Mouse (Mus musculus) liver, postnatal 0 days (tissue): ENCODE measurements around the gene Bicra.

Experiments
- CTCF ChIP-seq: sonication (generic); IDR thresholded peaks from 2 replicates; pipeline ENCODE4 v1.5.1; 2016; ENCODE audit warnings: antibody characterized with exemption, low read depth
- EP300 ChIP-seq: IDR thresholded peaks from 2 replicates; pipeline ENCODE4 v1.6.1; 2016; ENCODE audit warnings: antibody characterized with exemption, low read depth, mild to moderate bottlenecking

- TF ChIP-seq CTCF = no peak
- TF ChIP-seq EP300 = no peak
Observed at GRCm38 (mm10) chr7:16044531-16044930, 3.2 kb downstream of the Bicra start.
